Mouse (Mus musculus): Measurements from ENCODE around the gene Bicc1. TPM values are rescaled to one million over a fixed set of nuclear protein-coding genes. Genes with fewer than 3 reads are reported as not detected.

Gene Bicc1
- total RNA-seq, 2 experiments from 2014 or later: 3.7 to 4.7 TPM

DNA sequence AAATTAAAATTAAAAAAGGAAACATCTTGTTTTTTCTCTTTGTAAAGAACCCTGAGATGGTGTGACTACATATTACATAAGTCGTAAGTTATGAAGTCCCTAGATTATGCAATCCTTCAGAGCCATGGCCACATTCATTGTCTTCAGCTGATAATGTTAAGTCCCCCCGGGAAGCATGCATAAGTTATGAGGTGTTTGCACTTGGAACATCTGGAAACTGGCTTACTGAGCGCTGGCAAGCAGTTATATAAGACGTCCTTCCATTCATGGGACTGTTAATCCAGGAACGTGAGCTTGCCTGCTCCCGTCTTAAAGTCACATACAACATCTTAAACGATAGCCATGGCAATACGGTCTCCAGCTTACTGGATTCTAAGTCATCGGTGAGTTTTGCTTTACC is 151.5 kb downstream of the Bicc1 start:
- DNase-seq (ENCODE audit: extremely low spot score in 1 of 2, low spot score in 1 of 2): no peak

GRCm38 (mm10) chr10:71007516-71007915 is 152.0 kb downstream of the Bicc1 start:
- no peak for DNase-seq (ENCODE audit: extremely low spot score in 1 of 2, low spot score in 1 of 2)

- no peak for DNase-seq (ENCODE audit: extremely low spot score in 1 of 2, low spot score in 1 of 2)
These were observed 152.5 kb downstream of the Bicc1 start for GRCm38 (mm10) chr10:71007001-71007400.

- DNase-seq (ENCODE audit: extremely low spot score in 1 of 2, low spot score in 1 of 2): no peak
These were observed 156.6 kb downstream of the Bicc1 start for GRCm38 (mm10) chr10:71002871-71003270.

GRCm38 (mm10) chr10:71002186-71002585 is 157.3 kb downstream of the Bicc1 start:
- DNase-seq (ENCODE audit: extremely low spot score in 1 of 2, low spot score in 1 of 2): no peak

- DNase-seq (ENCODE audit: extremely low spot score in 1 of 2, low spot score in 1 of 2): peak in 1 of 2 experiments; percentile 48
These were observed 161.4 kb downstream of the Bicc1 start for GRCm38 (mm10) chr10:70998136-70998535.

DNA sequence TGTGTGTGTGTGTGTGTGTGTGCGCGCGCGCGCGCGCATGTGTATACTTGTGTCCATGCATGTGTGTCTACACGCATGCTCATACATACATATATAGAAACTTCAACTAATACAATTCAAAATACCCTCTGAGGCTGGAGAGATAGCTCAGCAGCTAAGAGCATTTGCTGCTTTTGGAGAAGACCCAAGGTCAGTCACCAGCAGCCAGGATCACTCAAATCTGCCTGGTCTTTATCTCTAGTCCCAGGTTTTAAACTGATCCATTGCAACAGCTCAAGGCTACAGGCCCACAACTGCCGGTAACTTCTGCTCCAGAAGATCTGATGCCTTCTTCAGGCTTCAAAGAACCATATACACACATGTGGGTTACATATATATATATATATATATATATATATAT is 163.4 kb downstream of the Bicc1 start:
- no peak for DNase-seq (ENCODE audit: extremely low spot score in 1 of 2, low spot score in 1 of 2)

GRCm38 (mm10) chr10:70994135-70994497 is 165.4 kb downstream of the Bicc1 start:
- DNase-seq (ENCODE audit: extremely low spot score in 1 of 2, low spot score in 1 of 2): no peak

DNA sequence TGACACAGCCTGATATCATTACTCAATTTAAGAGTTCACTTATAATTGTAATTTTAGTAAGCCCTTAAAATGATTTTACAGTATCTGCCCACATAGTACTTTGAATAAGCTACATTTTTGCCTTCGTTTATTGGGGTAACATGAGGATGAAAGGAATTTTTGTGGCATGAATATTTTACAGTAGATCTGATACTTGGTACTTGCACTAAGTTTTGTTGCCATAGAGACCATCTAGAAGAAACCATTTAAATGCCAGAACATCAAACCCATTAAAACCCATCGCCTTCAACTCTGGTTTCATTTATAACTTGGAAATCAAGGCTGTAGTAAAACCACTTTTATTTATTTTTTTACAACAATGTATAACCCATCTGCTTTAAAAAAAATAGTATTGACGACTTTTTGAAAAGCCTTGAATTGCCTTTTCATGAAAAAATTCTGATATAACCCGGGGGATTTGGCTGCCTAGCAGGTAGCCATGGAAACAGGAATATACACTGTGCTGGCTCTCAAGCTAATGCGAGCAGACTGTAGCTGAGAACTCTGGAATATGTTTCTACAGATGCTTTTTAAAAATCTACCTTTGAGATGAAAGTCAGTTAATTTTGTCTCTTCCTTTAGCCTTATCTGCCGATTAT is 165.9 kb downstream of the Bicc1 start:
- peak in 1 of 2 experiments; percentile 14 for DNase-seq (ENCODE audit: extremely low spot score in 1 of 2, low spot score in 1 of 2)

DNA sequence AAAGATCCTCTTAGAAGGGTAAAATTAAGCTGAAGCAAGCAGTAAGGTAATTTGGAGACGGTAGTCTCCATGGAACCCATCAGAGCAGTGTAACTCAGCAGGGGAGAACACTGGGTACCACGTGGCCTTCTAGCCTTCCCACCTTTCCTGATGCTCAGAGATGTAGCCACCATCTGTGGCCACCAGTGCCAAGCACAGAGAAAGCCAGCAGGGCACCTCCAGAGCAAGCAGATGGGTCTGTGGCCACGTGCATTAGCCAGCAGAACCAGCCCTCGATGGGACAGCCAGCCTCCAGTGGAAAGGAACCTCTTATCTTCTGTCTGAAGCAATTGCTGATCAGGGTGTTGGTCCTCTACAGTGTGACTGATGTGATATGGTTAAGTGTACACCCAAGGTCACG is 172.1 kb downstream of the Bicc1 start:
- DNase-seq (ENCODE audit: extremely low spot score in 1 of 2, low spot score in 1 of 2): no peak

DNA sequence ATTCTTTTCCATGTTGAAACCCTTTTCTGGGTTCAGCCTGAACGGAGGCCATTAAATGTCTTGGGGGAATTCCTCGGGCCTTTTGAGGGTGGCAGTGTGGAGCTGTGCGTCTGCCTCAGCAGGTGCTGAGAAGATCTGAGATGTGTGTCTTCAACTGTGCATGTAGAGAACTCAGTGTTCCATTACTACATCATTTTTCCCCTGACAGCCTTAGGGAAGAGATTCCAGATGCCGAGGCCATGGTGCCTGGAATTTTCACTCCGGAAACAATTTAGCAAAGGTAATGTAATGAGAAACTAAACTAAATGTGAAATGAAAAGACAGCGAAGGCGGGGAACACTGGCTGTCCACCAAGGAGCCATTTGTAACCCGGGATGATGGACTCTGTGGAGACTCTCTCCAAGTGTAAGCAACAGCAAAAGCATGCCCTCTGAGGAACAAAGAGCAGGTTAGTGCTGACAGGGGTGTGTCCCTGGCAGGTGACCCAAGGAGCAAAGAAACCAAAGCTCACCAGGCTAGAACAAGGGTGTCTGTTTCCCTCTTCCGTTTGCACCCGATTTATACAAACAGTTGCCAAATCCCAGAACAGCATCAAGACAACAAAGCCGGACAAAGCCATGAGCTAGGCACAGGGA is 176.3 kb downstream of the Bicc1 start:
- no peak for DNase-seq (ENCODE audit: extremely low spot score in 1 of 2, low spot score in 1 of 2)

GRCm38 (mm10) chr10:70982156-70982555 is 177.3 kb downstream of the Bicc1 start:
- DNase-seq (ENCODE audit: extremely low spot score in 1 of 2, low spot score in 1 of 2): no peak

GRCm38 (mm10) chr10:70979657-70980056 is 179.8 kb downstream of the Bicc1 start:
- DNase-seq (ENCODE audit: extremely low spot score in 1 of 2, low spot score in 1 of 2): no peak

DNA sequence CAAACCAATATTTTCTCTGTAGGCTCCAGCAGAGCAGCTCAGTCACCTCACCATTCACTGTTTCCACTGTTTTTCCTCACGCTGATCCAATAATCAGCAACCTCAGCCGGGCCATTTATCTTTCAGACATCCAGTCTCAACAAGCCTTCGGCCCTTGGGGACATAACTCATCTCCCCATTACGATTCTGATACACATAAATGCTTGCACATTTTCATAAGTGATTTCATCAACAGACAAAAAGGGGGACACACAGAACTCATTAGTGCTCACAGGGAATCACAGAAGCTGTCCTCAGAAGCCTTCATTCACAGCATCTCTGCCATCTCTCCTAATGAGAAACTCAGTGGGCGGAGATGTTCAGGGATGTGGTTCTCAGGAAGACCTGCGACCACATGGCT is 182.4 kb downstream of the Bicc1 start:
- DNase-seq (ENCODE audit: extremely low spot score in 1 of 2, low spot score in 1 of 2): no peak

- no peak for DNase-seq (ENCODE audit: extremely low spot score in 1 of 2, low spot score in 1 of 2)
These were observed 182.9 kb downstream of the Bicc1 start for GRCm38 (mm10) chr10:70976633-70977032.

DNA sequence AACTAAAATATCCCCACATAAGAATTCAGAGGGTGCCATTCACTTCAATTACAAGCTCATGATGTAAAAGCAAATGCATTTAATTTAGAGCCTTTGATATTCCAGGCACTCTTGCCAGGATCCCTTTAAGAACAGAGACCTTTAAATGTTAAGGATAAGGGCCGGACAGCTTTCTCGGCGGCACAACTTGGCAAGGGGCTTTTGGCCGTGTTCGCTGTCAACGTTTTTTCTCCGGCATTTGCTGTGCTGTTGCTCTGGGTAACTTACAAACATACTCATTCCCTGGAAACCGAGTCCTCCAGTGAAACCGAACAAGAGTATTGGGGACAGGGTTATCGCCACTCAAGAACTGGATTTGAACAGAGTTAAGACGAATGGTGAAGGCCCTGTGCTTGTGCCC is 188.3 kb downstream of the Bicc1 start:
- DNase-seq (ENCODE audit: extremely low spot score in 1 of 2, low spot score in 1 of 2): no peak

DNA sequence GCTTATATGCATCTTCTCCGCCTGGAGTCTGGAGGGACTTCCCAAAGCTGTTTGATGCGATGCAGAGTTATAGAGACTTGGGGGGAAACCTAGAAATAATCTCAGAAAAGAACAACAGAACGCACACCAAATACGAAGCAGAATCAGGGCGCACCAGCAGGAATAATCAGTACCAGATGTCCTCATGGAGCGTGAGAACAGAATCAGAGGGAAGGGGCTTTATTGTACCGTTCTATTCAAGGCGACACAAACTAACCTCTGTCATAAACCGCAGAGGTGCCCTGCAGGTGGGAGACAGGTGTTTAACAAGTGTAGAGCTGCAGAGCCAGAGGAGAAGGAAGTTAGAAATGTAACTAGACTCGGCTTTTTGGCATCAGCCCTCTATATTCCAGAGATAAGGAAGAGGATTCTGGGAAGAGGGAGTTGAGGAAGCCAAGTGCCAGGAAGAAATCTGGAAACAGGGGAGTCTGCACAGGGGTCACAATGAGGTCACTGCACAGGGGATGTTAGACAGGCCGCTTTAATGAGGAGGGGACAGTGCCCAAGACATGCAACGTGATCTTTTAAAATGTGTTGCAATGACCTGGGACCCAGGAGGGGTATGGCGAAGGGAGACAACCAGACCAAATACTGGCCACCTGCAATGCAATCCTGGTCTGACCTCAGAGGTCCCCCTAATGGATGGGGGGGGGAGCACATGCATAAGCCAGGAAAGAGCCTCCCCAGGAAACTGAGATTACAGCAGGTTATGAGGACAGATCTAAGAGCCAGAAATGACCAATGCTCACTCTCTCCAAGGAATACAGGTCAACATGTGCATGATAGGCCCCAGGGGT is 190.4 kb downstream of the Bicc1 start:
- DNase-seq (ENCODE audit: extremely low spot score in 1 of 2, low spot score in 1 of 2): no peak

GRCm38 (mm10) chr10:70966642-70967345 is 192.7 kb downstream of the Bicc1 start:
- DNase-seq (ENCODE audit: extremely low spot score in 1 of 2, low spot score in 1 of 2): no peak

DNA sequence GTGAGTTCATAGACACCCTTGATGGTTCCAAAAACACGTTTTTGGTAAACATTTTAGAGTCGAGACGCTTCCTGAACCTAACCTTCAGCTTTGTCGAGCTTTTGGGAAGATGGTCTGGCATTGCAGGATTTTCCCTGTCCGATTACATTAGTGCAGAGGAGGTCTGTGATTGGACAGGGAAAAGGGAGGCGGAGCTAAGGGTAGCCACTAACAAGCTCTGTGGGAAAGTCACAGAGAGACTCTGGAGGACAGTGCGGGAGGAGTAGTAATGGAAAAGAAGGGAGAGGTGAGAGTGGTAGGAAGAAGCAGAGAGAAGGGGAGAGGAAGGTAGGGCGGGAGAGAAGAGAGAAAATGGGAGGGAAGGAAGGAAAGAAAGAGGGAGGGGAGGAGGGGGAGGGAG is 194.8 kb downstream of the Bicc1 start:
- no peak for DNase-seq (ENCODE audit: extremely low spot score in 1 of 2, low spot score in 1 of 2)

DNA sequence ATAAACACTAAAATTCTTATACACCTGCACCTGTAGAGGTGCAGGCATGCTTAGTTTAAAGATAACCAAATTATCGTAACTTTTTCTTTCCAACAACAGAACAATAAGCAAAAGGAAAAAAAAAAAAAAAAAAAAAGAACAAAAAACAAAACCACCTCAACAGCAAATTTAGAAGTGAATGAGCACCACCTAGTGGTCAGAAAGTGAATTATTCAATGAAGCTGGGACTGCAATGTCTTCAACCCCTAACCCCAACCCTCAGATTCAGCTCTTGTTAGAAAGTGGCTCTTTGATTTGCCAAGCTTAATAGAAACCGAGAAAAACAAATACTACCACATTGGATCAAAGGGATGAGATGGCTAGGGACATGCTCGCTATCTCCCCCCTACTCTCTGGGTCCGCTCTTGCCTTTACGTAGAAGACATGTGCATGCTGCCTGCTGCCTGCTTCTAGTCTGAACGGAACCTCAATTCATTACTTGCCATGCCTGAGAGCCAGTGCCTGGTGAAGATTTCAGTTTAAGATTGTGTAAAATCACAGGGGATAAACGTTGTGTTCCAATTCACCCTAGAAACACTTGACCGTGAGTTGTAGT is 195.8 kb downstream of the Bicc1 start:
- DNase-seq (ENCODE audit: extremely low spot score in 1 of 2, low spot score in 1 of 2): peak in 1 of 2 experiments; percentile 41

DNA sequence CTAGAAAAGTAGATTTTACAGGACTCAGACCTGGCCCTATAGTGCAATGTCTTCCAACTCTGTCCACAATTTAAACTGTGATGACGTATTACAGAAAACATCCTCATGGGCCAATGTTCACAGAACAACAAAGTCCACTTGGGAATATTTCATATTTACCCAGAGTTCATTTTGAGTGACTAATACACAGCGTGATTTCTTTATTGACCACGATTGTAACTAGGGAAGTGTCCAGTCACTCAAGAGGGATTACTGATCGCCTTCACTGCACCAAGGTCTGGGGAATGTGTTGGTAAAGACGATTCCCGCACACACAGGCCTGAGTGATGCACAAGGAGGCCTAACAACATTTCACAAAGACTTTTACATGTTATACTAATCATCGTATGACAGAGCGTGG is 197.9 kb downstream of the Bicc1 start:
- DNase-seq (ENCODE audit: extremely low spot score in 1 of 2, low spot score in 1 of 2): no peak

Measured in layer of hippocampus, postnatal 25 days (tissue).